Mouse (Mus musculus) heart, postnatal 4 days (tissue): ENCODE results near the gene Dab2ip. TPM values are rescaled to one million over a fixed set of nuclear protein-coding genes. Genes with fewer than 3 reads are reported as not detected.

Experiments used
- DNase-seq: peaks from one replicate; pipeline ENCODE4 v3.0.0; 2021
- total RNA-seq, 2 experiments: library from RNA; stranded (reverse); gene quantifications; 2 replicates each; pipeline ENCODE4 v1.2.3; 2021

Dab2ip gene
- total RNA-seq, 2 experiments from 2014 or later, result 54.6 to 55.2 TPM

DNA sequence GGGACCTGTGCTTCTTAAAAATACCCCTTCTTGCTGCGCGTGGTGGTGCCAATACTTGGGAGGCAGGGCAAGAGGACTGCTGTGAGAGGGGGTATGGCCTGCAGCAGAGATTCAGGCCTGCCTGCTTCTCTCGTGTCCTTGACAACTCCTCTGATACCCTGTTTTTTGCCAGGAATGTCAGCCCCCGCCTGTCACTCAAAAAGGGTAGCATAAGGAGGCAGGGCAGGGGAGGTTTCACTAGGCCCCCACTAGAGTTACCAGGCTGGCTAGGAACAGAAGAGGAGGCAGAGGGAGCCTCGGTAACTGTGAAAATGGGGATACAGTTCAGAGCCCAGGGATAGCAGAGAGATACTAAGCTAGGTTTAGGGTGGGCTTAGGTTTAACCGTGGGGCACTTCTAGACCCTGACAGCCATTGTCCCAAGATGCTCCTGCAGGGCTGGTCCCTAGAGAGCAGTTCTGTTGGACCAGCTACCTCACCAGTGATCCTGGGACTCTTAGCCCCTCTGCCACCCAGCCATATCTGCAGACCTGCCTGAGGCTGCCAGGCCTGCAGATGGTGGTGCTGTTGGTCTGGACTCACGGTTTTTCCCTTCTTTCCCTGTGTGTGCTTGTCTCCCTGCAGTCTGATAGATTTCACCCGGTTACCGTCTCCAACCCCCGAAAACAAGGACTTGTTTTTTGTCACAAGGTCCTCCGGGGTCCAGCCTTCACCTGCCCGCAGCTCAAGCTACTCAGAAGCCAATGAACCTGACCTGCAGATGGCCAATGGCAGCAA lies 161.4 kb downstream of the Dab2ip start:
- no peak for DNase-seq

DNA sequence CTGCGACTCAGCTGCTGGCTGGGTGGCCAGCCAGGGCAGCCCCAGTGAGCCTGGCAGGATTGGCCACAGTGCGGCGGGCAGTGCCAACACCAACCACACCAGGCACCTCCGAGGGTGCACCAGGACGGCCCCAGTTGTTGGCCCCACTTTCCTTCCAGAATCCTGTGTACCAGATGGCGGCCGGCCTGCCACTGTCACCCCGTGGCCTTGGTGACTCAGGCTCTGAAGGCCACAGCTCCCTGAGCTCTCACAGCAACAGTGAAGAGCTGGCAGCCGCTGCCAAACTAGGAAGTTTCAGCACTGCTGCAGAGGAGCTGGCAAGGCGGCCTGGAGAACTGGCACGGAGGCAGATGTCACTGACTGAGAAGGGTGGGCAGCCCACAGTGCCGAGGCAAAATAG lies 162.0 kb downstream of the Dab2ip start:
- DNase-seq, result no peak

DNA sequence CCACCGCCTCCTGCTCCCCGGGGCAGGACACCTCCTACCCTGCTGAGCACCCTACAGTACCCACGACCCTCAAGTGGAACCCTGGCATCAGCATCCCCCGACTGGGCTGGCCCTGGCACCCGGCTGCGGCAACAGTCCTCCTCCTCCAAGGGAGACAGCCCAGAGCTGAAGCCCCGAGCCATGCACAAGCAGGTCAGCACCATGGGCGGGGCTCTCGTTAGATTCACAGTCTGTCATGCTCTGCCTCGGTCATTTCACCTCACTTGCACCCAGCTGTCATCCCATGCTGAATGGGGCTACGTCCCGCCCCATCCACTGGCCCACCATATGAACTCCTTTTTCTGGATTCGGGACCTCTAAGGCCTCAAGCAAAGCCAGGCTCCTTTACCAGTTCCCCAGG lies 162.5 kb downstream of the Dab2ip start:
- DNase-seq, result no peak

DNA sequence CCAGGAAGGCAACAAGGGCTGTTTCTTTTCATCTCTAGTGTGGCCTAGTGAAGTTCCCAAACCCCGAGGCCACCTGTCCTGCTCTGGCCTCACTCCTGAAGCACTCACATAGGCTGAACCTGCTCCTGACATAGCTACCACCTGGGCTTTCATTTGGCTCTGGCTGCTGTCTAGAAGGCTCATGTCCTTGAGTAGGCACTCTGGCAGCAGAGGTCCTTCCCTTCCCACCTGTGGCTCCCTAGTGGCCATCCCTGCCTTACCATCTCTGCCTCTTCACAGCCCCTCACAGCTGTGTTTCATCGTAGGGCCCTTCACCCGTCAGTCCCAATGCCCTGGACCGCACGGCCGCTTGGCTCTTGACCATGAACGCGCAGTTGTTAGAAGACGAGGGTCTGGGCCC lies 162.9 kb downstream of the Dab2ip start:
- DNase-seq, result no peak

DNA sequence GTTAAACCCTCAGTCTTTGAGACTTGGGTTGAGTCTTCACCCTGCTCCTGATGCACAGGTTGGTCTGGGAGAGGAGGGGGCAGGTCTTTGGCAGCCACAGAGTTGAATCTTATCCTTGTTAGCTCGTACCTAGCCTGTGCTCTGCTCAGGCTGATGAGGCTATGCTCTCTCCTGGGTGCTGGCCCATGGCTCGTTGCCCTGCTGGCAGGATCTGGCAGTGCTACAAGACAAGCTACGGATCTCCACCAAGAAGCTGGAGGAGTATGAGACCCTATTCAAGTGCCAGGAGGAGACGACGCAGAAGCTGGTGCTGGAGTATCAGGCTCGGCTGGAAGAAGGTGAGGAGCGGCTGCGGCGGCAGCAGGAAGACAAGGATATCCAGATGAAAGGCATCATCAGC lies 164.8 kb downstream of the Dab2ip start:
- no peak for DNase-seq

DNA sequence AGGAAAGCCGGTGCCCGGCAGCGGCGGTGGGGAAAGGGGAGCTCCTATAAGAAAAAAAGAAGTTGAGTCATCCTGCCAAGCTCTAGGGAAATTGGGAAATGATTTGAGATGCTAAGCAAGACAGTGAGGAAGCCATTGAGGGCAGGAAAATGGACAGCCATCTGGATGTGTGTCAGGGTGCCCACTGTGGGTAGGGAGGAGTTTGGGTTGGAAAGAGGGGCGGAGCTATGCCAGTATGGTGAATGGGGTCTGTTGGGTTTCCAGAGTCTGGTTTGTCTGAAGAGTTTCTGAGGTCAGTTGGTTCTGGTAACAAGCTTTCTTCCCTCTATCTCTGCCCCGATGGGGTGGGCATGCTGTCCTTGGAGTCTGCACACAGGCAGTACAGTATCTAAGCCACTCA lies 165.2 kb downstream of the Dab2ip start:
- no peak for DNase-seq

DNA sequence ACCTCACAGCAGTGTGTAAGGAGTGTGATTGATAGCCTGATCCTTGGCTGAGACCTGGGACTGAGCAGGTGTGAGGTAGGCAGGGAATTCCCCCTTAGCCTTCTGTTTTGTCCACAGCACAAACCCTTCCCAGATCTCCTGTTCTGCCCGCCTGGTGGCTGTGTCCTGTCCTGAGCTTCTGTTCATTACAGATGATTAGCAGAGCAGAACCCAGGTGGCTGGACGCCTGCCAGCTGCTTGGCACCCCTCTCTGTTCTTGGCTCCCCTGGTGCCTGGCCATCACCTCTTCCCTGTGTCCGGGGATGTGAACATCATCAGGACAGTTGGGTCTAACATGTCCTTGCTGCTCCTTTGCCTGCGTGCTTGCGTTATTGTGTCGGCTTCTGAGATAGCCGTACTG lies 165.6 kb downstream of the Dab2ip start:
- no peak for DNase-seq

DNA sequence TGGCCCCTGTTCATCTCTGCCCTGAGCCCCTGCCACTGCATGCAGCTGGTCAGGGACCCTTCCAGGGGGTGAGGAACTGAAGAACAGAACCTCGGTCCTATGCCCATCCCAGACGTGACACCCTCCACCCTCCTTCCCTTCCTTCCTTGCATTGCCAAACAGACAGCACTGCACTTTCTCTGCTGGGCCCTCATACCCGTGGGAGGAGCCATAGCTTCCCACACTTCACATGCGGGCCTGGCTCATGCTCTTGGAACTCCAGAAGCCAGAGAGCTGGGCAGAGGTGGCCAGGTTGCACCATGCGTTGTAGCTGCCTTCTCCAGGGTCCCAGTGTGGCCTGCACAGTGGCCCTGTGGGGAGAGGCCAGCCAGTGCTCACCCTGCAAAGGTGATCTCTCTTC lies 170.6 kb downstream of the Dab2ip start:
- no peak for DNase-seq

DNA sequence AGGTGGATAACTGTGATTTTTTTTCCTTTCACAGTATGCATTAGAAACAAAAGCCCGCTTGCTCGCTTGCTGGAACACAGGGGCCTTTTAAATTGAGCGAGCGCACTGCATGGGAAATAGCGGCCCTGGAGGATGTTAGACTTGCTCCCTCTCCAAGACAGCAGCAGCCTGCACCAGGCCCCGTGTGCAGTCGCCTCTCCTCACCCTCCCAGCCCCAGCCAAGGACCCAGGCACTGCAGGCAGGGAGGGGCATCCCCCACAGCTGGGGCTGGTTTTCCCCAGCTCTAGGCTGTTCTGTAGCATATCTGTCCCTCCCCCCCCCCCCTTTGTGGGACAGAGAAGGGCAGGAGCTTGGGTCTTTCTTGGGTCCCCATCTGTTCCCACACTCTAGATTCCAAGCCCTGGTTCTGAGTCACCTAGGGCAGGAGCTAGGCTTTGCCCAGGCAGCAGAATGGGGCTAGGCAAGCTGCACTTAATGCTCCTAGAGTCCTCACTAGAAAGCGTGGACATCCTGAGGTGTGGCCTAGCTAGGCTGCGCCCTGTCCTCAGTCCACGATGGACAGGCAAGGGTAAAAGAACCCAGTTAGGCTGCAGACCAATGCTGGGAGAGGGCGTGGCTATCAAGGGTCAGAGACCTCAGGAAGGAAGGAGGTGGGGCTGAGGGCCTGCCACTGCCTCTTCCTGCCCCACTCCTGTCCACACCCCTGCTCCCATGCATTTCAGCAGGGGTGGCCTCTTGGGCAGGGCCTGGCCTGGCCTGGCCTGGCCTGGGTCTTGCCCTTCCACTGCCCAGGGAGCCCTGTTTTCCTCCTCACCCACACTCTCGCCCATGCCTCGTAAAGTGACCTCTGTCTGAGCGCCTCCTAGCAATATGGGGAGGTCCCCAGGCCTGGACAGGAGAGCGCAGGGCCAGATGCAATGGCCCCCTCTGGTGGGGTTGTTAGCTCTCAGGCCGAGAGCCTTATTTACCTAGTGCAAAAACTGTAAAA lies 171.3 kb downstream of the Dab2ip start:
- DNase-seq, result peak; percentile 67

DNA sequence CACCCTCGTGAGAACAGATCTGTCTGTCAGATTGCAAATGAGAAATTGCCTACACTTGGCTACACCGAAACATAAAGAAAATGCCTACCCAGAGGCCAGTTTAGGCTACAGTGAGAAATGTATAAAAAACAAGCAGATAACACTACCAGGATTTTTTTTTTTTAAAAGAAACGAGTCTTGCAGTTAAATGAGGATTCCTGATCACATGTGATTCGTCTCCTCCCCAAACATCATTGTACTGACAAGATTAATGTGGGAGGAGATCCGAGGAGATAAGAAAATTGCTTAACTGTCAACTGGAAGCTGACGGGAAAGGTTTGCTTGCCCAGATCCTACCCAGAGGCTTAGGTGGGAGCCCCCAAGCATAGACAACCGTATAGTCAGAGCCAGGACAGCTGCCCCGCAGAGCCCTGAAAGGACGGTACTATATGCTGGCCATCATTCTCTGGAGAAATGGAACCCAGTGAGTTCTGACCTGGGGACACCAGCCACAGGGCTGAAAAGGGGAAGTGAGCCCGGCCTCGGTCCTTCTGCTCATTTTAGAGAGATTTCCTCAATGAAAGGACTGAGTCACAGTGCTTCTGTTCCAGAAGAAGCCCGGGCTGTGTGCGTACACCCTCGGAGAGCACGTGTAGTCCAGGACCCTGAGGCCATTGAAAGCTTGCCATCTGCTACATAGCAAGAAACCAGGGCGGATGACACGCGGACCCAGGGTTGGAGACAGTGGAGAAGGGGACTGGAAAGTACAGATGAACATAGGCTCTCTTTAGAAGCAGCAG lies 173.8 kb downstream of the Dab2ip start:
- DNase-seq, result no peak

DNA sequence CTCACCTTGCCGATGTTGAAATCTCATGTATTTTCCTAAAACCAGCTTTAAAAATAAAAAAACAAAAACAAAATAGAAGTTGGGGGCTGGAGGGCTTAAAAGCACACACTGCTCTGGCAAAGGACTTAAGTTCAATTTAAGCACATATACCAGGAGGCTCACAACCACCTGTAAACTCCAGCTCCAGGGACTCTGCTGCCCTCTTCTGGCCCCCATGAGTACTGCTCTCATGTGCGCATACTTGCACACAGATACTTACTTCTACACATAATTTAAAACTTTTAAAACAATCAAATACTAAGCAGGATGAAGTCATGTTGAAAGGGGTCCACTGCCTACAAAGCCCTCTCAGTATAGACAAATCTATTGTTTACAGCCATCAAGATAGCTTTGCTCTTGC lies 176.9 kb downstream of the Dab2ip start:
- no peak for DNase-seq

DNA sequence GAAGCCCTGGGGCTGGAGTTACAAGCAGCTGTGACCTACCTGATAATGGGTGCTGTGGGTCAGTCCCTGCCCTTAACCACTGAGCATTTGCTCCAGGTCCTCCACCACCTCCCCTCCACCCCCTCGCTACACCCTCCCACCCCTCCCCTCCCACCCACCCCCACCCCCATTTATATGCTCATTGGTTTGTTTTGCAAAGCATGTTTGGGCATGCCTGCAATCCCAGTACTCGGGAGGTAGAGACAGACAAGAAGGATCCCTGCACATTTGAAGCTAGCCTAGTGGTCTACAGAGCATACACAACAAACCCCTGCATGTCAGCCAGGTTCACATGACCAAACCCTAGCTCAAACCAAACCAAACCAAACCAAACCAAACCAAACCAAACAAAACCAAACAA lies 178.0 kb downstream of the Dab2ip start:
- no peak for DNase-seq

DNA sequence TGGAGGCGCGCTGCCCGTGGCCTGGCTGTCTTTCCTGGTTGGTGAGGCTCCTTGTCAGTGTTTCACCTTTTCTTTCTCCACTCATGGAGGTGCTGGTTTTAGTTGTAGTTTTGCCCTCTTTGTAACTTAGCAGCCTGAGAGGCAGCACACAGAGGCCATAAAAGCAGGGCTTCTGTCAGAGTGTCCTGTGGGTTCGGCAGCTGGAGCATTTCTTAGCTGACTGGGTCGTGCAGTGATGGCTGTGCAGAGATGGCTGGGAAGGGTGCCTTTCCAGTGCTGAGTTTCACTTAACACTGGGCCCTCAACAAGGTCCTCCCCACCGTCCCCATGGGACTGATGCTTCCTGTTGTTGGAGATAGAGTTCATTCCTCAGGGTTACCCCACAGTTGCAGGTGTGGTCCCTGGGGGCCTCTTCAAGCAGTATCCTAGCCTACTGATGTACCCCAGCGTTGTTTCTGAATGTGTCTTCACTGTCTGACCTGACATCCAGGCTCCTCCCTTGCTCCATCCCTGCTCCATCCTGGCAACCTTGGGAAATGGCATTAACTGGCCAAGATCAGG lies 179.5 kb downstream of the Dab2ip start:
- DNase-seq, result no peak

DNA sequence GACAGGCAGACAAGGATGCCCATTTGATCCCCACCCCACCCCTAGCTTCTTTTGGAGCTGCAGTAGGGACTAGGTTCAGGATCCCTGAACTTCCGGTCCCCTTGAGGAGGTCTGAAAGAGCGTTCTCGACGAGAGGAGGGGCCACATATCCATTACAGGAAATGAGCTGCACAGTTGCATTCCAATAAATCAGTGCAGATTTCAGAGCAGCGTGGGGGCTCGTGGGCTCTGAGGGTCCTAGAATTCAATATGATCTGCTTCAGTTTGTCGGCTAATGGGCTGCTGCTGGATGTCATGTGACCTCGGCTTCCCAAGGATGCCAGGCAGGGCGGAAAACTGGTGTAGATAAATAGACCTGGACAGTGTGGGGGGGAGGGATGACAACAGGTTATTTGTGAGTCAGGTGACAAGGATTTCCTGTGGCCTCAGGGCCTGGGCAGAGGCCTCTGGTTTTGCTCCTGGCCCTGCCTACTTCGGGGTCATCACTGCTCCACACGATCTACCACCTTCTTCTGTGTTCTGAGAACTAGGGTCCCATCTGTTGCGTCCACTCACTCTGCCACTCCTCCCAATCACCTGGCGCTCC lies 181.7 kb downstream of the Dab2ip start:
- no peak for DNase-seq

DNA sequence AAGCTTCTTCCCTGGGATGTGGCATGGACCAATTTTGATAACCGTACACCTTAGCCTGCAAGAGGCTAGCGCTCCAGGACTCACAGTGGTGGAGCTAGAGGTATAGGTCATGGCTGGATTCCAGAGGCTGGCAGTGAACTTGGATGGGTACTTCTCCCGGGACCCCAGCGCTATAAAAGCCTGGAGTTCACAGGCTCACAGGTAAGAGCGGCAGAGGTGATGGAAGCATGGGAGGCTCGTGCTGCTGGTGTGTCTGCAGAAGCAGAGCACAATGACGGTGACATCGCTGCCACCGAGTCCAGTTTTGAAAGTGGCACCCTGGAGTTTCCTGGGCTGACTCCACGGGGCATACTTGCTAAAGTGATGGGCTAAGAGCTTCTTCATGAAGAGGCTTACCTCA lies 187.8 kb downstream of the Dab2ip start:
- no peak for DNase-seq

DNA sequence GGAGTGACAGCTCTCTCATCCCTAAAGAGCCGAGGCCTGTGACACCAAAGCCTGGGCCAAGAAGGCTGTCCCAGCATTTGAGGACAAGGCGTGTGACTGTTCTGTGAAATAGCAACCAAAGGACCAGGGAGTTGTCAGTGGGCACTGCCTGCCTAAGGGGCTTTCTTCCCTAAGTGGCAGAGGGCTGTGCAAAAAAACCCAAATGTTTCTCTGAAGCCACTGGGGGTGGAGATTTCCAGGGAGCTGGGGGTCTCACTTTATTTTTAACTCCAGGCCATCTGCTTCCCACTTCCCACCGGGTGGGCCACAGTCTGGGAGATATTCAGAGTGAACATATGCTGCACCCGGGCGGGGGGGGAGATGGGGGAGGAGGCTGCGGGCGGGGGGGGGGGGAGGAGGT lies 188.6 kb downstream of the Dab2ip start:
- DNase-seq, result no peak

DNA sequence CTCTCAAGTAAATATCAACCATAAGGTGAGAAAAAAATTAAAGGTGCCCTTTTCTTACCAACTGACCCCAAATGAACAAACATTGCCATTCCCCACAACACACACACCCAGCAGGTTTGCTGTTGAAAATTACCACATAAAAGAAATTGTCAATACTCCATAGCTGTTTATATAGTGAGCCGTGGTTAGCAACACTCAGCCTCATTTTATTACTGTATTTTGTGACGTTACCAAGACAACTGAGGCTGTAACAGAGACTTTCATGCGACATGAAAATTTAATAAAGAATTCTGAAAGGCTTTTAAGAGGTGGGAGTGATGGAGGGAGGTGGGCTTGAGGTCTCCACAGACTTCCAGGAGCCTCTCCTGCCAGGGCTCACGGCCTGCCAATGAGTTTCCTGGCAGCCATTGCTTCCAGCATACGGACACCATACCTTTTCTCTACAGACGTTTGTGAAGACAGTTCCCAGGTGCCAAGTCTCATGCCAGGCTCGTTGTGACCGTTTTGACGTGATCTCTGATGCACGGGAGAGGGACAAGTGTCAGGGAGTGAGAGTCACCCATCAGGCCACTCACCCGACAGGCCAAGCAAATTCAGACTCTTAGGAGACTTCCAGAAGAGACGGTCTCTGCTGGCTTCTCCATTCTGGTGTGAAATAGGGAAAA lies 189.4 kb downstream of the Dab2ip start:
- DNase-seq, result no peak

DNA sequence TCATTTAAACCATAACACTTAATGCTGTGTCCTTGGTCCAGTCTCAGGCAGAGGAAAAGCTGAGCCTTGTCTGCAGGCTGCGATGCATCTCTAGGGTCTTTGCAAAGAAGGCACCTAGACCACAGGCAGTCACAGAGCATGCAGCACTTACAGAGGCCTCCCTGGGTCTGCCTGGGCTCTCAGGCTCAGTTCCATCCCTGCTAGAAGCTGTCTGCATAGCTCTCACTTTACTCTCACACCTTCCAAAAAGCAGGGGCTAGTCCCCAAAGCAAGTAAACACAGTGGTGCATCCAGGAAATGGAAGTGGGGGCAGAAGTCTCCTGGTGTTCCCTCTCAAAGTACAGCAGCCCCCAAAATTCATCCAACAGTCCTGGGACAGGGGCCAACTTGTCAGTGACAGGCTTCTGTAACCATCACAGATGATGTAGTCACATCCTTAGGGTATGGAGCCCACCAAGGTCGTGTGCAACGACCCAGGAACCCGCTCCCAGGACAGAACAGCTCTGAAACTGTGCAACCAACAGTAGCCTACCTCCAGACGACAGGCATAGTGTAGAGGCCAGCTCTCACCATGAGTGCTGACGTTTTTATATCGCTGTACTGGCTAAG lies 192.6 kb downstream of the Dab2ip start:
- DNase-seq, result no peak

DNA sequence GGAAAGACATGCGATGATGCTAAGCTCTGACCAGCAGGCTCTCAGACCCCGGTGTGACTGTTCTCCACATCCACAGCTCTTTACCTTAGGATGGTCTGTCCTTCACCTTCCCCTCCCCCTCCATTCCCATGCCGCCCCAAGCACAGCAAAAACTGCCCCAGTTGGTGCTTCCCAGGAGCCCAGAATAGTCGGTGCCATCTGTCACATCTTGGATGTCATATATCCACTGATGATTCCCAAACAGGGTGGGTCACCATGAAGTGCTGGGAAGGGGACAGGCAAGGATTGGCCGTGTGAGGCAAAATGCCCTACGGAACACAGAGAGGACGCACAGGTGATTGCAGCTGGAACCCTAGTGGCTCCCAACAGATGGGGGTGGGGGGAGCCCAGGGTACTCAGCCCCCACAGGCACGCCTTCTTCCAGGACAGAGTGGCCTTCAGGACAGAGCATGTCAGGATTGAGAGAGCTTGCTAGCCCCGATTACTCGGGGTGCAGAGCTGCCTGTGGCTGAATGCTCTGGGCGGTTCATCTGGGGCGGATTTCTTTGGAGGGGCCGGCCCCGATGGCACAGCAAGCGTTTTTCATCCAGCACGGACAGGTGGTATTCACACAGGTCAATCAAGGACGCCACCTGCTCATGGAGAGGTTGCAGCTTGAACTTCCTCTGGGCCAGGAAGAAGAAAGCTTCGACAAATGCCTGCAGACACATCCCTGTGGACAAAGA lies 193.9 kb downstream of the Dab2ip start:
- DNase-seq, result no peak

DNA sequence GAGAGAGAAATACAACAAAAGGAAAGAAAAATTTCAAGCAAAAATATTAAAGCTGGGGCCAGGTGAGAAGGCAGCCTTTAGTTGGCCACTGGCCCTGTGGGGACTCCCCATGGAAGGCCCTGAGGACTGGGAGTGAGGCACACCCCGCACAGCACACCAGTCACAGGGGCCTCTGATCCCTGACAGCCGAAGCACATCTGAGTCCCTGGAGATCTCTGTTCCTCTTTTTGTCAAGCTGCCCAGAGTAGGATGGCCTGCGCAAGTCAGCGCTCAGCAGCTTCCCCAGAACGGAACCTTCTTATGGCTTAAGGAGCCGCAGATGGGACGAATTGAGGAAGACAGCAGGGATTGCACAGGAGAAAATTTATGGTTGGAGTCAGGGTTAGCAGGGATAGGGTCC lies 198.4 kb downstream of the Dab2ip start:
- DNase-seq, result no peak
